Mouse (Mus musculus) embryo, embryonic 10 days (tissue): ENCODE data around the gene Plekhg2.

Source experiments
- DNase-seq: peaks from one replicate; pipeline ENCODE4 v3.0.0-alpha.2; 2015; ENCODE audit warnings: low spot score

The Plekhg2 gene

DNA sequence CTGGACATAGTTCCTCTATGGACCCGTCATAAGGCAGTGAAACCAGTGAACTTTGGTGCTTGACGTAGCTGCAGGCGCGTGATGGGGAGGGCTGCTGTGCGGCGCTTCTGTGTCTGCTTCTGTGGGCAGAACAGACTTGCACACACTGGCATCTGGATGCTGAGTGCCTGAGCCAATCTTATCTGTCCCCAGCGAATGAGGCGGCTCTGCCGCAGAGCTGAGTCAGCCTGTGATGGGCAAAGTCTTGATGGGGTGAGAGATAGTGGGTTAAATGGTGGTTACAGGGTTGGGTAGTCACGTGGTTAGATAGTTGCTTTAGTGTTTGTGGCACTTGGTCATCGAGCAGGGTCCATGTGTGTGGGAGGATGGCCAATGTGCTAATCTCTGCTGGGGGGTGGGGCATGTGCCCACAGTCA, 10.6 kb upstream of the Plekhg2 start:
- no peak for DNase-seq

GRCm38 (mm10) chr7:28382347-28382951, 10.1 kb upstream of the Plekhg2 start:
- no peak for DNase-seq

DNA sequence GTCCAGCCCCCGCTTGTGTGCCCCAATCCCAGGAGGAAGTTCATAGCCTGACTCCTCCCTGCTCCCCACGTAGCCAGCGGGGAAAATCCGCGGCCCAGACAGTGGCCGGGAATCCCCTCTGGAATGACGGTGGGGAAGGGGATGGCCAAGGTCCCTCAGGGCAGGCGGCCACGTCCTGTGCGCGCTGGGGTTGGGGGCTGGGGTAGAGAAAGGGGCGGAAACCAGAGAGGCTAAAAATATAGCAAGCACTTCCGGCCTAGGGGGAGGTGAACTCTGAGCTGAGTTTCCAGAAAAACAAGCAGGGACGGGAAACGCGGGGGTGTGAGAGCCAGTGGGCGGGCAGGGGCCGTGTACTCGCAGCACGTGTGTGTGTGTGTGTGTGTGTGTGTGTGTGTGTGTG, 9.5 kb upstream of the Plekhg2 start:
- DNase-seq = peak; percentile 82

- peak; percentile 58 for DNase-seq
These were observed 8.8 kb upstream of the Plekhg2 start for GRCm38 (mm10) chr7:28381017-28381790.

- DNase-seq = no peak
These were observed 8.0 kb upstream of the Plekhg2 start, which contains the start of gene Zfp36 for GRCm38 (mm10) chr7:28380237-28381016. TSS of gene Zfp36 (minus strand) at chr7:28380253.

- DNase-seq = peak; percentile 90
These were observed 6.6 kb upstream of the Plekhg2 start for GRCm38 (mm10) chr7:28378769-28379651.

DNA sequence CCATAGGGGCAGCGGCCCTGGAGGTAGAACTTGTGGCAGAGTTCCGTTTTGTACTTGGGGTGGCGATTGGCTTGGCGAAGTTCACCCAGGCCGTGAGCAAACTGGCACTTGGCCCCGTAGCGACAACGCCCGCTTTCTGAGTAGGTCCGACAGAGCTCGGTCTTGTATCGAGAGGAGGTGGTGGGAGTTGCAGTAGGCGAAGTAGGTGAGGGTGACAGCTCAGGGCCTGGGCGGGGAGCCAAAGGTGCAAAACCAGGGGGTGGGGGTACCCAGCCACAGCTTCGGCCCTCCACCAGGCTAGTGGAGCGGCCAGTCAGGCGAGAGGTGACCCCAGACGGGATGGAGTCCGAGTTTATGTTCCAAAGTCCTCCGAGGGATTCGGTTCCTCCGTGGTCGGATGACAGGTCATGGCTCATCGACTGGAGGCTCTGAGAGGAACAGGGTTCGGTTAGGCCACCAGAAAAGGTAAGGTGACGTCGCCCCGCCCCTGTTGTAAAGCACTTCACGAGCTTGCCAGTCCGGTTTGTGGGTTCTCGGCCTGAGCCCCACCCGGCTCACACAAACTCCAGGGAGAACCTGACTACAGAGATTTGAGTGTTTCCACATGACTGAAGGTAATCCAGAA, 5.8 kb upstream of the Plekhg2 start:
- DNase-seq = no peak

GRCm38 (mm10) chr7:28377190-28378065, 5.0 kb upstream of the Plekhg2 start:
- DNase-seq = no peak

DNA sequence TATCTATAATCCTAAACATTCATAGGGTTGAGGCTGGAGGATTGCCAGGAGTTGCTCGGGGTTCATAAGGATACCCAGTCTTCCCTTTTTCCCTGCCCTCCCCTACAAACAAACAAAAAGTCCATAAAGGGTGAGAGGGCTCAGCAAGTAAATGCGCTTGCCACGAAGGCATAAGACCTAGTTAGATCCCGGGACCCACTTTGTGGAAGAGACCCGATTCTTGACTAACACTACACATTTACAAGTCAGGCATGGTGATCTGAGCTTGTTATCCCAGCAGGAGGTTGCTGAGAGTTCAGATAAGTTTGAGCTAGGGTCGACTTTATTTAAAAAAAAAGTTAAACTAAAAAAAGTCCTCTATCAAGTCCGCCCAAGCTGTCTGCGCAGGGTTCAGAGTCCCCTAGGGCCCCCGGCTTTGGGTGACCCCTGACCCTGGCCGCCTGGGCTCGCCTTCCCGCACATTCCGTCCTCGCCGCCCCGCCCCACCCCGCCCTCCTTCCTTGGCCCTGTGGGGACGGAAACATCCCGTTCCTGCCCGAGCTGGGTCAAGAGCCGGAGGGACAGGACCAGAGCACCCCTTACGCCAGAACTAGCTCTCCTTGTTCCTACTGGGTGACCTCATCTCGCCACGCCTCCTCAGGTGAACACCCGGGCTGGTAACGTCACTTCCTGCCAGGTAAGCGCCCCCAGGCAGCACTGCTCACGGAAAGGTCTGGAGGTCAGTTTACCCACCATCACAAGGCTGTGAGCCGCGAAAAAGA, 3.8 kb upstream of the Plekhg2 start:
- DNase-seq = peak; percentile 76

GRCm38 (mm10) chr7:28375176-28375921, 3.0 kb upstream of the Plekhg2 start:
- peak; percentile 91 for DNase-seq

DNA sequence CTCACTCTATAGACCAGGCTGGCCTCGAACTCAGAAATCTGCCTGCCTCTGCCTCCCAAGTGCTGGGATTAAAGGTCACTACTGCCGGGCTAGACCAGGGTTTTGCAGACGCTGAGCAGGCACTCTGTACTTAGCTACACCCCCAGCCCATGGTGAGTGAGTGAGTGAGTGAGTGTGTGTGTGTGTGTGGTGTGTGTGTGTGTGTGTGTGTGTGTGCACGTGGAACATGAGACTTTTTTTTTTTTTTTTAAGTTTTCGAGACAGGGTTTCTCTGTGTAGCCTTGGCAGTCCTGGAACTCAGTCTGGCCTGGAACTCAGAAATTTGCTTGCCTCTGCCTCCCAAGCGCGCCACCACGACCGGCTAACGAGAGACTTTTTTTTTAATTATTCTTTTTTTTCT, 2.2 kb upstream of the Plekhg2 start:
- DNase-seq = no peak

DNA sequence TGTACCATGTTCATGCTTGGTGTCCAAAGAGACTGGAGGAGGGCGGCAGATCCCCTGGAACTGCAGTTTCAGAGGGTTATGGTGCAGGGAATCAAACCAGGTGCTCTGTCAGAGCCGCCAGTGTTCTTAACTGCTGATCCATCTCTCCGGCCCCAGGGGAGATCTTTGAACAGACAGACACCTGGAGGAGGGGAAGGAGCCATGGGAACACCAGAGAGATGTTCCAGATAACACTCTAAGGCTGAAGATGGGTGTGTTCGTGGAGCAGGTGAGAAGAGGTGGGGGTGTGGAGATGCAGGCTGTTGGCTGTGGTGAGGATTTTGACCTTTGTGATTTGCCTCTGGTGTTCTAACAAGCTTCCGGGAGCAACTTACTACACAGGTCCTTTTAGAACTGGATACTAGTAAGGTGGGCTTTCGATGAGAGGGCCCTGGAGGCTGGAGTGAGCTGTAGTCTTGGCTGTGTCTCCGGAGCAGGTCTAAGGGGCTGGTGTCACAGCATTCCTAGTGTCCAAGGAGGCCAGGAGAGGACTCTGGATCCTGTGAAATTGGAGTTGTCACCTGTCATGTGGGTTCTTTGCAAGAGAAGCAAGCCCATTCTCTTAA, 1.6 kb upstream of the Plekhg2 start:
- no peak for DNase-seq

DNA sequence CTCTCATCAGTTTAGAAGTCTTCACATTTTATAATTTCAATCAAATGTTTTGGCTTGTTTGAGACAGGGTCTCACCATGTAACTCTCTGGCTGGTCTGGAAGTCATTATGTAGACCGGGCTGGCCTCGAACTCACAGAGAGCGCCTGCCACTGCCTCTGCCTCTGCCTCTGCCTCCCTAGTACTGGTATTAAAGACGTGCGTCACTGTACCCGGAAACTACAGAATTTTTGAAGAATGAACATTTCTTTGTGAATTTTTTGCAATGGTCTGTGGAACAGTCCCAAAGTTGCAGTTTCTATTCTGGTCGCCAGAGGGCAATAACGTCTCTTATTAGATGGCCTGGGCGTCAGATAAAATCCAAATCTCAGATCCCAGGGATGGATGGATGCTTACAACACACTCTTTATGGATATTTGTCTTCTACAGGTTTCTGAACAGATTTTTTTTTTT, 757 bp upstream of the Plekhg2 start:
- DNase-seq = peak; percentile 90

DNA sequence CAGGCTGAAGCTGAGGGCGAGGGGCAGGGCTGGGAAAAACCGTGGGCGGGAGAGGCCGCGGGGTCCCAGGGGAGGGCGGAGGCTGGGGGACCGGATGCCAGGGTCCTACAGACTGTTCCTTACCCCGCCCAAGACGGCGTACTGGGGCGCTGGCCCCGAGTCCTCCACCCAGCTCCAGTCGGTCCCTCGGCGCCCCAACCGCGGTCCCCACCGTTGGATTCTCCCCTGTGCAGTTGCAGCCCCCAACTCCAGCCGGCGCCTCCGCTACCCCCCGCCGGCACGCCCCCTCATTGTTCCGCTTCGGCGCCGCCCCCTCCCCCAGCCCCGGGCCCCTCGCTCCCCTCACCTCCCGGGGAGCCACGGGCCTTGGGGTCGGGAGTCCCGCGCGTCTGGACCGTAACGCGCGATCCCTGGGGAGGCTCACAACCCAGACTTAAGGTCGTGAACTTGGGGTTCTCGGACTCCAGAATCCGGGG, 847 bp downstream of the Plekhg2 start:
- DNase-seq = peak; percentile 76

- no peak for DNase-seq
These were observed 1.4 kb downstream of the Plekhg2 start for GRCm38 (mm10) chr7:28370977-28371513.

DNA sequence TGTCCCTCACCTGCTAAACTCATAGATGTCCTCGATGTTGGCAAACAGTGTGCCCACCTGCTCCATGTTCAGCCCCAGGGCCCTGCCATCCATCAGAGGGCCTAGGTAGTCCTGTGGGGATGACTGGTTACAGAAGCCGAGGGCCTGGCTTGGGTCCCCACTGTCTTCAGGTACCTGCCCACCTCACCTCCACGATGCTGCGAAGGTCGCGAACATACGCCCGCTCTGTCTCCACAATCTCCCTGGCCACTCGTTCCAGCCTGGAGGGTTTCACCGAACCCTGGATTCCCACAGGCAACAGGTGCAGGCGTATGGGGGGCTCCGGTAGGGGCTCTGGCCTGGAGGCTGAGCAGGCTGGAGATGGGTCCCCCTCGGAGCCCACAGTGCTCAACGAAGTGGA, 2.3 kb downstream of the Plekhg2 start:
- no peak for DNase-seq

DNA sequence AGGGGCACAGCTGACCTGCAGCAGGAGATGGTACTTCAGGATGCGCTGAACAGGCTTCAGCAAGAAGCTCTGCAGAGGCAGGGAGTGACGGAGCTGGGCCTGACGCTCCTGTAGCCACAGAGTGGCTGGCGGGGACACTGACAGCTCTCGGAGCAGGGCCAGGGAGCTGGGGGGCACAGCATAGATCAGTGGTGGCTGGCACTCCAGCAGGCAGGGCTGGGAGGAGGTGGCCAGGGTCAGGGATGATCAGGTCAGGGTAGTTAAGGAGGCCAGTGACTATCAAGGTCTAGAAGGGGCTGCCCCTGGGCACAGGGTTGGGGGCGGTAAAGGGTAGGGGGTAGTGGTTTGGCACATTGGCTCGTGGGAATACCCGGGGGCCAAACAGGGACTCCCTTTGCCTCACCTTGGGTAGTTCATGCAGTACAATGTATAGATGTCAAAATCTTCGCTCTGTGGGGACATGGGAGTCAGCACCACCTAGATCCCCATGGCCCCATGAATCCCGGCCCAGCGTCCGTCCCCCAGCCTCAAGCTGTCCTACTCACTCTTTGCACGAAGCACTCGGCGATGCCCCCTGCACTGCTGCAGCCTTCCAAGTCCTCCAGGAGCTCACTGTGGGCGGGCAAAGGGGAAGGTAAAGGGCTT, 4.0 kb downstream of the Plekhg2 start:
- no peak for DNase-seq
